Mouse (Mus musculus) erythroblast, embryonic 14.5 days (primary cell): Measurements from ENCODE around the gene Capn15.

Source experiments
- GATA1 ChIP-seq: IDR thresholded peaks from 2 replicates; pipeline ENCODE4 v1.6.1; 2012; ENCODE audit warnings: low read length, inconsistent platforms, mixed read lengths
- TAL1 ChIP-seq: IDR thresholded peaks from 3 replicates; pipeline ENCODE4 v1.6.1; 2012; ENCODE audit warnings: low read length, inconsistent platforms, mixed read lengths

GRCm38 (mm10) chr17:26008331-26008730 lies 22.7 kb upstream of the Capn15 start:
- no peak for TF ChIP-seq GATA1
- TF ChIP-seq TAL1: no peak
